Mouse (Mus musculus) stomach, embryonic 16.5 days (tissue): ENCODE measurements at regions not wholly inside any gene's neighbourhood (a gene's known extent, or its start where the extent isn't known, plus 50 kb on each side); places are given as distances from the start of the nearest gene placed in this dataset.

ENCODE experiments used
- ATAC-seq: fragments of 200-750 bp; cut with Nextera tagmentation; 2 replicates; pipeline ENCODE4 v1.8.0; 2017; ENCODE audit warnings: moderate number of reproducible peaks, moderate TSS enrichment; ENCODE audit not compliant: insufficient read depth, low FRiP score
- H3K27ac ChIP-seq: fragments of 300-500 bp; sonication (generic); 2 replicates; pipeline ENCODE4 v1.5.1; 2014; ENCODE audit warnings: low read length
- H3K27me3 ChIP-seq: fragments of 300-500 bp; sonication (generic); 2 replicates; pipeline ENCODE4 v1.6.1; 2014; ENCODE audit warnings: low read length, control low read depth, mixed read lengths; ENCODE audit not compliant: control insufficient read depth, insufficient read depth
- H3K36me3 ChIP-seq: fragments of 300-500 bp; sonication (generic); 2 replicates; pipeline ENCODE4 v1.6.1; 2014; ENCODE audit warnings: low read length; ENCODE audit not compliant: control insufficient read depth, insufficient read depth
- H3K4me1 ChIP-seq: fragments of 300-500 bp; sonication (generic); 2 replicates; pipeline ENCODE4 v1.6.1; 2014; ENCODE audit warnings: low read length, control low read depth, mixed read lengths; ENCODE audit not compliant: control insufficient read depth, insufficient read depth
- H3K4me2 ChIP-seq: fragments of 300-500 bp; sonication (generic); 2 replicates; pipeline ENCODE4 v1.6.1; 2014; ENCODE audit warnings: low read depth, low read length, mixed read lengths
- H3K4me3 ChIP-seq: fragments of 300-500 bp; sonication (generic); replicated peaks from 2 replicates; pipeline ENCODE4 v1.5.1; 2014; ENCODE audit warnings: mild to moderate bottlenecking, low read length
- H3K9ac ChIP-seq: fragments of 300-500 bp; sonication (generic); 2 replicates; pipeline ENCODE4 v1.6.1; 2014; ENCODE audit warnings: low read length
- H3K9me3 ChIP-seq: fragments of 300-500 bp; sonication (generic); replicated peaks from 2 replicates; pipeline ENCODE4 v1.6.1; 2016; ENCODE audit warnings: low read length, control low read depth; ENCODE audit not compliant: control insufficient read depth
- WGBS: fragments of 180-500 bp; shearing (Covaris S2); extraction: QIAGEN DNeasy Blood & Tissue Kit; methylation state at CpG from one replicate; pipeline ENCODE4 v1.1.7; 2014; 5-methylcytosine and 5-hydroxymethylcytosine counted together

GRCm38 (mm10) chr1:92707441-92707840, 58.8 kb upstream of the Otos start:
- Histone ChIP-seq H3K27me3 (no peaks in the 10 kb centered on the region), H3K4me1 (0 out of 2 replicates have a peak, but pooled peaks cover 3% of the 10 kb centered on the region), H3K4me2 (no peak overlapping the region), H3K27ac (no peak overlapping the region), H3K9ac (no peak overlapping the region), H3K4me3 (no peak overlapping the region), H3K36me3 (no peaks in the 10 kb centered on the region), H3K9me3 (no peaks in the 10 kb centered on the region)
- WGBS: 59% methylated on average over 2 of the region's 2 CpGs
- ATAC-seq: no peak

GRCm38 (mm10) chr1:92703903-92704302, 55.3 kb upstream of the Otos start:
- H3K27ac ChIP-seq: no peak overlapping the region
- no peaks in the 10 kb centered on the region for H3K36me3 ChIP-seq
- 76% methylated on average over 12 of the region's 12 CpGs for WGBS
- H3K4me1 ChIP-seq: peaks cover 11% of the 10 kb centered on the region
- H3K27me3 ChIP-seq: no peaks in the 10 kb centered on the region
- H3K9ac ChIP-seq: no peak overlapping the region
- H3K4me2 ChIP-seq: no peak overlapping the region
- no peak overlapping the region for H3K4me3 ChIP-seq
- no peaks in the 10 kb centered on the region for H3K9me3 ChIP-seq
- no peak for ATAC-seq

GRCm38 (mm10) chr1:92703270-92703669, 54.6 kb upstream of the Otos start:
- H3K4me3 ChIP-seq: no peak overlapping the region
- peaks cover 11% of the 10 kb centered on the region for H3K4me1 ChIP-seq
- H3K9ac ChIP-seq: no peak overlapping the region
- no peak for ATAC-seq
- H3K27me3 ChIP-seq: no peaks in the 10 kb centered on the region
- H3K4me2 ChIP-seq: no peak overlapping the region
- H3K27ac ChIP-seq: no peak overlapping the region
- H3K36me3 ChIP-seq: no peaks in the 10 kb centered on the region
- 71% methylated on average over 3 of the region's 3 CpGs for WGBS
- no peaks in the 10 kb centered on the region for H3K9me3 ChIP-seq

GRCm38 (mm10) chr1:92700107-92700506, 51.5 kb upstream of the Otos start:
- H3K27me3 ChIP-seq: no peaks in the 10 kb centered on the region
- H3K9me3 ChIP-seq: no peaks in the 10 kb centered on the region
- no peak overlapping the region for H3K9ac ChIP-seq
- no peaks in the 10 kb centered on the region for H3K36me3 ChIP-seq
- H3K4me1 ChIP-seq: peaks cover 11% of the 10 kb centered on the region
- H3K27ac ChIP-seq: no peak overlapping the region
- no peak for ATAC-seq
- H3K4me3 ChIP-seq: no peak overlapping the region
- 90% methylated on average over 2 of the region's 2 CpGs for WGBS
- H3K4me2 ChIP-seq: no peak overlapping the region

DNA sequence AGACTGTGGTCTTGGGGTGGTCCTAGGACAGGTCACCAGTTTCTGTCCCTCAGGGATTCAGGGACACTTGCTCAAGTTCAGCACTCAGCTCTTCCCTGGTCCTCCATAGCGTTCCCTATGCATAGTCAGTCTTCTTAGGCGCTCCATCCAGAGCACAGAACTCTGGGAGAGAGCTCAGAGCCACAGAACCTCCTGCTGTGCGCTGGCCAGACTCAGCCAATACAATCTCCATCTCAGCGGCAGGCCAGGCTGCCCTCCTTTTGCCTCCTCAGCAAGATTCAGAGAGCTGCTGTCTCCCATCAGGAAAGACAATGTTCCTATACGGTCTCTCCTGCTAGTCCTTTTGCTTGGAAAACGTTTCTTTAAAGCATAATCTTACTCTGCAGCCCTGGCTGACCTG, 51.1 kb upstream of the Otos start:
- Histone ChIP-seq H3K9ac (no peak overlapping the region), H3K4me1 (peaks cover 11% of the 10 kb centered on the region), H3K36me3 (no peaks in the 10 kb centered on the region), H3K27ac (no peak overlapping the region), H3K4me2 (no peak overlapping the region), H3K9me3 (no peaks in the 10 kb centered on the region), H3K27me3 (no peaks in the 10 kb centered on the region), H3K4me3 (no peak overlapping the region)
- 0 out of 2 replicates have a peak, but pooled peaks have one; percentile 8 for ATAC-seq
- 25% methylated on average over 6 of the region's 6 CpGs for WGBS

DNA sequence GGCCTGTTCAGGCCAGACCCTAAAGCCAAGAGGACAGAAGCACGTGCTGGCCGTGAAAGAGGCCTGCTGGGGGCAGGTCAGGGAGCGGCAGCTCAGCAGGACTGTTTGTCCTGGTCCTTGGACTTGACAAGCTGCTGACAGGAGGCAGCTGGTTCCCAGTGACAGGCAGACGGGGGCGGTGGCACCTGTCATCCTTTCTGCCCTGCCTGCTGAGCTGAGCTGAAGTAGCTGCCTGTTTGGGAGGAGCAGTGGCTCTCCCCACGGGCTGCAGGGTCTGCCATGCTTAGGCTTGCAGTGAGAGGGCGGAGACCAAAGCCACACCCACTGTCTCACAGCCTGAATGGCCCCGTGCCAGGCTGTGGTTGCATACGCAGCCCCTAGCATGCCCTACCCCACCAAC, 50.4 kb upstream of the Otos start:
- Histone ChIP-seq H3K36me3 (no peaks in the 10 kb centered on the region), H3K9ac (0 out of 2 replicates have a peak overlapping the region, but pooled peaks have one; percentile 26), H3K27me3 (no peaks in the 10 kb centered on the region), H3K9me3 (no peaks in the 10 kb centered on the region), H3K4me1 (peaks cover 11% of the 10 kb centered on the region), H3K4me2 (no peak overlapping the region), H3K27ac (no peak overlapping the region), H3K4me3 (no peak overlapping the region)
- ATAC-seq: peak; percentile 77
- WGBS: 5% methylated on average over 9 of the region's 9 CpGs

DNA sequence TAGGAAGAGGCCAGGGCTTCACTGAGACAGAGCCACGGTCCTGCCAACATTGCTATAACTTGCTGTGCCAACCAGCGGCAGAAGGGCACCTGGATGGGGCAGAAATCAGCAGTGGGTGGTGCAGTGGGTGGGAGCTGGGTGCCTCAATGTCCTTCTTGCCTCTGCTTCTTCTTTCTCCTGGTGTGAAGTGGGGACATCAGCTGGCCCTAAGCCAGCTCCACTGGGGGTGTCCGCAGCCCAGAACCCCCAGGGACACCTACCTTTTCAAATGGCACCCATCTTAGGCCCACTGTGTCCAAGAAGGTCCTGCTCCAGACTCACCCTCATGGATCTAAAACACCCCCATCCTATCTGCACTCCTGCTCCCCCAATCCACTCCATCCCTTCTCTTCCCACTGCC, 49.9 kb upstream of the Otos start:
- Histone ChIP-seq H3K4me3 (no peak overlapping the region), H3K4me1 (peaks cover 11% of the 10 kb centered on the region), H3K9me3 (no peaks in the 10 kb centered on the region), H3K27me3 (no peaks in the 10 kb centered on the region), H3K9ac (no peak overlapping the region; the same call in 1 of the 2 replicates), H3K36me3 (no peaks in the 10 kb centered on the region), H3K27ac (no peak overlapping the region), H3K4me2 (no peak overlapping the region)
- WGBS: 88% methylated on average over 3 of the region's 3 CpGs
- ATAC-seq: no peak
